Mouse (Mus musculus) Patski (cell line): ENCODE measurements around the gene Il4ra. TPM values are rescaled to one million over a fixed set of nuclear protein-coding genes. Genes with fewer than 3 reads are reported as not detected.

Experiments used
- ATAC-seq: fragments of 100-300 bp; one replicate; pipeline ENCODE4 v1.8.0; 2021
- CTCF ChIA-PET: fragments of 350-600 bp; sonication (Branson Sonifier 250); formaldehyde crosslinking; loops from one replicate; lab custom pipeline; 2022; ENCODE audit warnings: inconsistent platforms; lab: Charles Lee
- POLR2A ChIA-PET: fragments of 350-600 bp; sonication (Branson Sonifier 250); formaldehyde crosslinking; loops from one replicate; lab custom pipeline; 2022; ENCODE audit warnings: antibody characterized with exemption, inconsistent platforms; lab: Charles Lee
- DNase-seq: peaks from one replicate; pipeline ENCODE4 v3.0.0-alpha.2; 2011; ENCODE audit warnings: low read depth, low spot score
- H3K27me3 ChIP-seq: fragments of 371-371 bp; one replicate; pipeline ENCODE4 v1.5.1; 2021
- CTCF ChIP-seq: fragments of 100-300 bp; IDR thresholded peaks from one replicate; pipeline ENCODE4 v1.5.1; 2021
- in situ Hi-C: fragments of 300-500 bp; cut with MboI; formaldehyde crosslinking; loops from 3 replicates; pipeline ENCODE4 v1.11.1; 2018; ENCODE audit warnings: low pct_unique_long_range_greater_than_20kb, mixed read lengths
- polyA plus RNA-seq: library from polyadenylated mRNA; unstranded; gene quantifications from one replicate; pipeline ENCODE4 v1.2.3, GENCODE M21; 2021

Il4ra gene
- polyA plus RNA-seq, 1 experiment from 2014 or later, result 16.5 TPM

DNA sequence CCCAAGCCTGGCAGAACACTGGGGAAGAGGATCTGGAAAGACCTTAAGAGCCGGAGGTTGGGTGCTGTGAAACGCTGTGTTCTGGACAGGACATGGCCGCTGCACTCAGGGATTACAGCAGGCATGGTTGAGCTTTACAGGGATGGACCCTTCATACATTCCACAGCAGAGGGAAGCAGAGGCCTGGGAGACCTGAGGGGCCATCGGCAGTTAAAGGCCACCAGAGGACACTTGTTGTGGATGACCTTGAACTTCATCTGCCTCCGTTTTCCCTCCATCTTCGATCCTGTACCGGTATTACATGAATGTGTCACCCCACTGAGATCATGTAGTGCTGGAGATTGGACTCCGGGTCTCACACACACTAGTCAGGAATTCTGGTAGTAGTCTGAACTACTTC is 2.0 kb upstream of the Il4ra start:
- ChIA-PET POLR2A (interaction anchor here (1.0 kb wide), 1 partner anchor 58 kb away, joined by 3 read pairs; the partner anchor contains the start of gene Nsmce1), CTCF (interaction anchor here (1.6 kb wide), 1 partner anchor 11 kb away, joined by 4 read pairs; no protein-coding TSS in a partner anchor)
- H3K27me3 ChIP-seq, result no peaks in the 10 kb centered on the region
- no peak for TF ChIP-seq CTCF
- DNase-seq, result no peak
- in situ Hi-C loops, result no loop called here
- ATAC-seq, result no peak

DNA sequence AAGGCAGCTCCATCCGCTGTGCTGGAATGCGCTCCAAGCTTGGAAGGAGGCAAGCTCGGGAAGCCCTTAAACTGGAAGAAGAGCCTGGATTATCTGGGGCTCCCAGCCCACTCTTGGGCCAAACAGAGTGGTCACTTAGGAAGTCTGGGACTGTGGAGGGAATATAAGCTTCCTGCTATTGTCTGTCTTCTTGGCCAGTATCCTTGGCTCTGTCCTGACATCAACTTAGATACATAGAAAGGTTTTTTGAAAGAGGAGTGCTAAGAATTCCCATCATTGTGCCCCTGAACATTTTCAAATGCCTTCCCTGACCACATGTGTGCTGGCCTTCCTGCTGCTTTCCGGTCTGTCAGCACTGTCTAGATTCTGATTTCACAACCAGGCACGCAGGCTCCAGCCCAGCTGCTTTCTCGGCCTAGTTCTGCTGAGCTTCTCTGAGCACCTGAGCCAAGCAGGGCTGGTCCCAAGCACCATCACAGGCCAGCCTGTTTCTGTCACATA is 989 bp upstream of the Il4ra start:
- TF ChIP-seq CTCF, result no peak
- POLR2A ChIA-PET, result interaction anchor here (1.0 kb wide), 1 partner anchor 59 kb away, joined by 3 read pairs; the partner anchor contains the start of gene Nsmce1
- in situ Hi-C loops, result no loop called here
- ATAC-seq (no peak), DNase-seq (no peak)
- CTCF ChIA-PET, result interaction anchor here (1.6 to 1.9 kb wide), 2 partner anchors 12 to 79 kb away, joined by 4 read pairs; no protein-coding TSS in a partner anchor
- no peaks in the 10 kb centered on the region for H3K27me3 ChIP-seq

DNA sequence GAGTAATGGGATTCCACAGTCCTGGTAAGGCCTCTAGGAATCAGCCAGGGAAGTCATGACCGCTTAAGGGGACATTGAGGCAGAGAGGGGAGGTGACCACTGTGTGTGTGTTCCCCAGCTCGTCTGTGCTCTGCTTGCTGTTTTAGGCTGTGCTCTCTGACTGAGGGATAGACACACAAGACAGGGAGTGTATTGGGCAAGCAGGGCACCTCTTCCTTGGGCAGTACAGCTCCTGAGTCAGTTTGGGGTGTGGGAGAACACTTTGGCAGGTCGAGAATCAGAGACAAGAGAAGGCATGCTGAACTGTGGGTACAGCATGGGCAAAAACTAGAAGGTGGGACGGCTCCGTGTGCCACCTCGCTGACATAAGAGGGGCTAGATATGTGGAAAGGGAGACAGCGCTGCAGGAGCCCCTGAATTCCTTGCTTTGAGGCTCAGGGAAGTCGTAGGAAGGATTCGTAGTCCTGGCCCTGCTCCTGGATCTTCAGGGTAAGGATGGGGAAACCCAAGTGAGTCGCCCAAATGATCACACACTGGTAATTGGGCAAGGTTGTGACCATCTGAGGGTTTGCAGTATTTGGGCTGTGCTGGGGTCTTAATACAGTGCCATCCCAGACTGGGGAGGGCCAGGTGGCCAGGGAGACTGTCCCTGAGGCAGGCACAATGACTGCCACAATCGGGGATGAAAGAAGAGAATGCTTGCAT is 1.1 kb downstream of the Il4ra start:
- TF ChIP-seq CTCF, result no peak
- no peaks in the 10 kb centered on the region for H3K27me3 ChIP-seq
- CTCF ChIA-PET, result interaction anchor here (1.9 kb wide), 1 partner anchor 81 kb away, joined by 4 read pairs; no protein-coding TSS in a partner anchor
- in situ Hi-C loops, result no loop called here
- ATAC-seq (no peak), DNase-seq (no peak)
- POLR2A ChIA-PET, result no interaction called here

DNA sequence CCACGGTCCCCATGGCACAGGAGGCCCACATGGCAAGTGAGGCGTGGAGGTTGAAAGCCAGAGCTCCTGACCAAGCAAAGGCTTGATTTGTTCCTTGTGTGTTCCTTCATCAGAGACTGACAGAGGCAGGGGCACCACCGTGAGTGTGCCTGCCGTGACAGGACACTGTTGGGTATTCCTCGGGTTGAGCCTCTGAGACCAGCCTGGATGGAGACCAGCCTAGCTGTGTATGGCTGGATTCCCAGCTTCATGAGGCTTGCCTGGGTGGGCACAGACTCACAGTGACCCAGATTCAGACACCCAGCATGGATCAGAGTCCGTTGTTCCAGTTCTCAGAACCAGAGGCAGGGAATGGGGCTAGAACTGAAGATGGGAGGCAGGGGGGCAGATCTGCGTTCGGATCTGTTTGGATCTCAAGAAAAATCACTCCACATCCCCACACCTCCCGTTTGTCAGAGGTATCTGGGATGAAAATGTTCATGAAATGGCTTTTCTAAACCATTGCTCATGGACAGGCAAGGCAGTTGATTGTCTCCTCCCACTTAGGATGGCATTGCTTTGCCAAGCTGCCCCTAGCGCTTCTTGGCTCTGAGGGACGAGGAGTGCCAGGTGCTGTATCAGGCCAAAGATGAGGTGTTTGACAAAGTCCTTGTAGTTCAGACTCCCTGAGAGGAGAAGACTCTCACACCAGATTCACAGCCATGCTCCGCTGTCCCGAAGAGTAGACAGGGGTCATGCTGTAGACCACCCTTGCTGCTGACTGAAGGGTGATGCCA is 1.9 kb downstream of the Il4ra start:
- ATAC-seq, result no peak
- in situ Hi-C loops, result no loop called here
- TF ChIP-seq CTCF, result no peak
- H3K27me3 ChIP-seq, result no peaks in the 10 kb centered on the region
- CTCF ChIA-PET, result no interaction called here
- no peak for DNase-seq
- POLR2A ChIA-PET, result no interaction called here

DNA sequence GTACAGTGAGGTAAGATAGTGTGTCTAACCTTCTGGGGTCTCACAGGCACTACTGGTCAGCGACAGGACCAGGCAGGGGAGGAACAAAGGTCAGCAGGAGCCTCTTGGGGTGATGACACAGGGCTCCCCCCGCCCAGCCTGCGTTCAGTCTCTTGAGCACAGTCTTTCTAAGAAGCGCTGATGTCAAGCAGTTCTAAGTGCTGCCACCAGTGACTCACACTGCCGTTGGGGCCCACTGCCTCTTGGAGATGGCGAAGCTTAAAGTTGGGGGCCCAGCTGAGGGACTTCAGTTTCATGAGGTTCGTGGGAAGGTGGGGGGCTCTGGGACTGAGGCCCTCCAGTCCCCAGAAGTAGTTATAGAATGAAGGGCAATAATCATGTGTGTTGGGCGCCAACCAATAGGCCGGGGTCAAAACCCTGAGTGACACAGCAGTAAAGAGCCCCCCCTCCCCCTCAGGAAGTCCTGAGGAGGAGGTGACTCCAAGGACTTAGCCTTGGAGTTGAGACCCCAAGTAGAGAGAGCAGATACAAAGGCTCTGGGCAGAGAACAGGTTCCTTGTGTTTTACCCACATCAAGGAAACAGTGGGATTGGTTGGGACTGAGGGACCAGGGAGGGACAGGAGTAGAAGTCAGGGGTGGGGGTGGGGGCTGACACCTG is 2.7 kb downstream of the Il4ra start:
- no peak for ATAC-seq
- POLR2A ChIA-PET, result no interaction called here
- no peak for DNase-seq

DNA sequence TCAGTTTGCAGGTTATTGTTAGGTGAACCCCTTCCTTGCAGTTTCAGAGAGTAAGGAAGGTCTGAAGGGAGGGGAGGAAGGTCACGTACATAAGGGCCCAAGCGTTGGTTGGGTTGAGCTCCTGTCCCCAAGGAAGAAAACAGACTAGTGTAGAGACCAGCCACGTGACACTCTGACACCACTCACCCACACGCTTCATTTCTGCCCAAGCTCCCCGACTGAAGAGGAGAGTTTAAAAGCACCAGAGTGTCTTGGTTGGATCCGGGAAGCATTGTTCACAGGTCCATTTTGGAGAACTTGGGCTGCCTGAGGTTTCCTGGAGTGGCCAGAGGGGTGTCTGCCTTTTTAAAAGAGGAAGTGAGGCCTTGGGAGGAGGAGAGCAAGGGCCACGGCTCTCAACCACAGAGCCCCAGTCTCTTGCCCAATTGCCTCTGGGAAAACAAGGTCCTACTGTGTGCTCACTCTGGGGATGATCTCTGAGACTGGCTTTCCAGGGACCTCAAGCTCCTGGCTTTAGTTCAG is 3.5 kb downstream of the Il4ra start:
- in situ Hi-C loops, result no loop called here

More for the DNA sequence above, 2.7 kb downstream of the Il4ra start:
- CTCF ChIA-PET, result no interaction called here
- in situ Hi-C loops, result no loop called here
- TF ChIP-seq CTCF, result no peak
- H3K27me3 ChIP-seq, result no peaks in the 10 kb centered on the region

DNA sequence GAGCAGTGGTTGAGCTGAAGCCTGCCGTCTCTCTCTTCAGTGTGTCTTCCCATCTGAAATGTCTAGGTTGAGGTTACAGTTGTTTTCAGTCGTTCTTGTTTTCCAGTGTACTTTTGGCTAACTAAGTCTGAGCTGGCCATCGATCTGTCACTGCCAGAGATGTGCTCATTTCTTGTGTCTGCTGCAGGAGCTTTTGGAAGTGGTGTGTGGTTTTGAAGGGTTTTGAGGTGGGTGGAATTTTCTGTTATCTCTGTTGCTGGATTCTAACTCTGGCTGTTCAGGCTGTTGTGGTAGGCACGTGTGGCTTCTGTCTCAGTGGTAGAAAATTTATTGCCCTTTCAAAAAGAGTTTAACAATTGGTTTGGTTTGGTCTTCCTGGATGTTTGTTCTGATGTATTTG is 4.2 kb downstream of the Il4ra start:
- no peaks in the 10 kb centered on the region for H3K27me3 ChIP-seq
- DNase-seq, result no peak
- POLR2A ChIA-PET, result no interaction called here
- no peak for ATAC-seq
- no peak for TF ChIP-seq CTCF
- in situ Hi-C loops, result no loop called here
- CTCF ChIA-PET, result interaction anchor here (1.3 kb wide), 1 partner anchor 85 kb away, joined by 3 read pairs; no protein-coding TSS in a partner anchor

More for the DNA sequence above, 3.5 kb downstream of the Il4ra start:
- DNase-seq (no peak), ATAC-seq (no peak)
- no peaks in the 10 kb centered on the region for H3K27me3 ChIP-seq
- TF ChIP-seq CTCF, result no peak
- CTCF ChIA-PET, result no interaction called here
- POLR2A ChIA-PET, result no interaction called here

DNA sequence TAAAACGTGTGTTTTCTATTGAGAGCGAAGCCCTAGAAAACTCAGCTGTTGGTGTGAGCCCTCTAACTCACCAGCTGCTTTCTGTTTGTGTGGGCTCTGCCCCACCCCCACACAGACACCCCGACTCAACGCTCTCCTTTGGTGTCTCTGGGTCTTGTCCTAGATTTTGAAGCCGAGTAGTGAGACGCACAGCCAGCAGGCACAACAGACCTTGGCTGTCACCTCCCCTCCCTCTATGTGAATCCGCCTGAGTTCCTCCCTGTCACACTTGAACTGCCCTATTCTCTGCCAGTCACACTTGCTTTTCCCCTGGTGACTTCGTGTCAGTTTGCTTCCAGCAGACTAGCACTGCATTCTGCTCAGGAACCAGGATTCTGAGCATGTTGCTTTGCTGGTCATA is 4.9 kb downstream of the Il4ra start:
- TF ChIP-seq CTCF, result no peak
- DNase-seq (no peak), ATAC-seq (no peak)
- POLR2A ChIA-PET, result no interaction called here
- H3K27me3 ChIP-seq, result no peaks in the 10 kb centered on the region
- CTCF ChIA-PET, result interaction anchor here (1.3 kb wide), 1 partner anchor 85 kb away, joined by 3 read pairs; no protein-coding TSS in a partner anchor
- in situ Hi-C loops, result no loop called here

DNA sequence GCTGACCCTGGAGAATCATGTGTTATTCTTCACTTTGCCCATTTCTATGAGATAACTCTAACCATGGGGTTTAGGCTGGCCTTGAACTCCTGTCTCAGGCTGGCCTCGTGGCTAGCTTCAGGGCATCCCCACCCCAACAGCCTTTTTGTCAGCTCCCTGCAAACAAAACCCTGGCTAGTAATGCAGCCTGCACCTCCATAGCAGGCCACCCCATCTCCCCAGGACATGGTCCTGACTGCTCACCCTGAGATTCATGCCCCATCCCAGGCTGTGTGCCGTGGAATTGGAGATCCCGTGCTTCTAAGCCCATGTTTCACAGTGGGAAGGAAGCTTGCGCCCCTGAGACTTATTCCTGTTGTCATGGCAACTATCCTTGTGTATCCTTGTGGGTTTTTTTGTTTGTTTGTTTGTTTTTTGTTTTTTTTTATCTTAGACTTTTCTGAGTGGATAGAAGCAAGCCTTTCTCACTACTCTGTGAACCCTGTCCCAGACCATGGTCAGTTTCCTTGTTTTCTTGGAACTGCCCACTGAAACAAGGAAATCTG is 6.6 kb downstream of the Il4ra start:
- DNase-seq (no peak), ATAC-seq (no peak)
- in situ Hi-C loops, result no loop called here
- no peaks in the 10 kb centered on the region for H3K27me3 ChIP-seq
- POLR2A ChIA-PET, result interaction anchor here (1.9 kb wide), 1 partner anchor 11 kb away, joined by 4 read pairs; no protein-coding TSS in a partner anchor
- CTCF ChIA-PET, result no interaction called here
- no peak for TF ChIP-seq CTCF

DNA sequence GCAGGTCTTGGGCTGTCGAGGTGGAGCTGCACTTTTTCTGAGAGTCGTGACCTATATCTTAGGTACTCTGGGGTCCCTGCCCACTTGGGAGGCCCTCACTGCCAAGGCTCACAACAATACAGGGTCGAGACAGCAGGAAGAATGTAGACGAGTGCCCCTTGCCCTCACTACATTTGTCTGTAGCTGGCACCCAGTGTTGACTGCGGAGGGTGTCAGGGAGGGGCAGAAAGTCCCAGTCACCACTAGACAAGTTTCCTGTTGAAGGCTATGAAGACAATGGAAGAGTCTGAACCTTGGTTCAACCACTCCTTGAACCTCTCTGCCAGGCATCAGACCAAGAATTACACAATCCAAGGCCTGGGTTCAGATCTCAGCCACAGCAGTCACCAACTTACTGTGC is 7.1 kb downstream of the Il4ra start:
- in situ Hi-C loops, result no loop called here
- no peak for TF ChIP-seq CTCF
- ChIA-PET POLR2A (interaction anchor here (1.9 kb wide), 1 partner anchor 10 kb away, joined by 4 read pairs; no protein-coding TSS in a partner anchor), CTCF (no interaction called here)
- ATAC-seq (no peak), DNase-seq (no peak)
- no peaks in the 10 kb centered on the region for H3K27me3 ChIP-seq
